Mouse (Mus musculus): ENCODE results near the gene Zpbp2.

Zpbp2 gene

GRCm38 (mm10) chr11:98550975-98551828, at the start of gene Zpbp2:
Gene Zpbp2 (plus strand): TSS chr11:98551097.
- in situ Hi-C loops (cut with MboI; ENCODE audit: low pct_unique_long_range_greater_than_20kb in 1 of 2, low sequenced_read_pairs in 2 of 2, unreplicated experiment in 1 of 2) = no loop called here

- in situ Hi-C loops (cut with MboI; ENCODE audit: low pct_unique_long_range_greater_than_20kb in 1 of 2, low sequenced_read_pairs in 2 of 2, unreplicated experiment in 1 of 2) = no loop called here
Measured at GRCm38 (mm10) chr11:98504926-98505325, 46.0 kb upstream of the Zpbp2 start.

GRCm38 (mm10) chr11:98509434-98509833, 41.5 kb upstream of the Zpbp2 start:
- in situ Hi-C loops (cut with MboI; ENCODE audit: low pct_unique_long_range_greater_than_20kb in 1 of 2, low sequenced_read_pairs in 2 of 2, unreplicated experiment in 1 of 2) = no loop called here

- in situ Hi-C loops (cut with MboI; ENCODE audit: low pct_unique_long_range_greater_than_20kb in 1 of 2, low sequenced_read_pairs in 2 of 2, unreplicated experiment in 1 of 2) = no loop called here
Measured at GRCm38 (mm10) chr11:98510125-98510524, 40.8 kb upstream of the Zpbp2 start.

- in situ Hi-C loops (cut with MboI; ENCODE audit: low pct_unique_long_range_greater_than_20kb in 1 of 2, low sequenced_read_pairs in 2 of 2, unreplicated experiment in 1 of 2) = no loop called here
Measured at GRCm38 (mm10) chr11:98512881-98513280, 38.0 kb upstream of the Zpbp2 start.

GRCm38 (mm10) chr11:98513356-98513936, 37.5 kb upstream of the Zpbp2 start:
- in situ Hi-C loops (cut with MboI; ENCODE audit: low pct_unique_long_range_greater_than_20kb in 1 of 2, low sequenced_read_pairs in 2 of 2, unreplicated experiment in 1 of 2) = no loop called here

- in situ Hi-C loops (cut with MboI; ENCODE audit: low pct_unique_long_range_greater_than_20kb in 1 of 2, low sequenced_read_pairs in 2 of 2, unreplicated experiment in 1 of 2) = no loop called here
Measured at GRCm38 (mm10) chr11:98520468-98520867, 30.4 kb upstream of the Zpbp2 start.

GRCm38 (mm10) chr11:98525140-98525539, 25.8 kb upstream of the Zpbp2 start:
- in situ Hi-C loops (cut with MboI; ENCODE audit: low pct_unique_long_range_greater_than_20kb in 1 of 2, low sequenced_read_pairs in 2 of 2, unreplicated experiment in 1 of 2) = no loop called here

- in situ Hi-C loops (cut with MboI; ENCODE audit: low pct_unique_long_range_greater_than_20kb in 1 of 2, low sequenced_read_pairs in 2 of 2, unreplicated experiment in 1 of 2) = no loop called here
Measured at GRCm38 (mm10) chr11:98526824-98527461, 24.0 kb upstream of the Zpbp2 start.

GRCm38 (mm10) chr11:98537480-98538034, 13.3 kb upstream of the Zpbp2 start:
- in situ Hi-C loops (cut with MboI; ENCODE audit: low pct_unique_long_range_greater_than_20kb in 1 of 2, low sequenced_read_pairs in 2 of 2, unreplicated experiment in 1 of 2) = no loop called here

- in situ Hi-C loops (cut with MboI; ENCODE audit: low pct_unique_long_range_greater_than_20kb in 1 of 2, low sequenced_read_pairs in 2 of 2, unreplicated experiment in 1 of 2) = no loop called here
Measured at GRCm38 (mm10) chr11:98540319-98540718, 10.6 kb upstream of the Zpbp2 start.

- in situ Hi-C loops (cut with MboI; ENCODE audit: low pct_unique_long_range_greater_than_20kb in 1 of 2, low sequenced_read_pairs in 2 of 2, unreplicated experiment in 1 of 2) = no loop called here
Measured at GRCm38 (mm10) chr11:98542553-98542952, 8.3 kb upstream of the Zpbp2 start.

- in situ Hi-C loops (cut with MboI; ENCODE audit: low pct_unique_long_range_greater_than_20kb in 1 of 2, low sequenced_read_pairs in 2 of 2, unreplicated experiment in 1 of 2) = no loop called here
Measured at GRCm38 (mm10) chr11:98543414-98543813, 7.5 kb upstream of the Zpbp2 start.

- in situ Hi-C loops (cut with MboI; ENCODE audit: low pct_unique_long_range_greater_than_20kb in 1 of 2, low sequenced_read_pairs in 2 of 2, unreplicated experiment in 1 of 2) = no loop called here
Measured at GRCm38 (mm10) chr11:98544890-98545677, 5.8 kb upstream of the Zpbp2 start.

GRCm38 (mm10) chr11:98545711-98546231, 5.1 kb upstream of the Zpbp2 start, which contains the start of gene Ikzf3:
Gene Ikzf3 (minus strand): TSS chr11:98546031.
- in situ Hi-C loops (cut with MboI; ENCODE audit: low pct_unique_long_range_greater_than_20kb in 1 of 2, low sequenced_read_pairs in 2 of 2, unreplicated experiment in 1 of 2) = no loop called here

- in situ Hi-C loops (cut with MboI; ENCODE audit: low pct_unique_long_range_greater_than_20kb in 1 of 2, low sequenced_read_pairs in 2 of 2, unreplicated experiment in 1 of 2) = no loop called here
Measured at GRCm38 (mm10) chr11:98546529-98547307, 4.2 kb upstream of the Zpbp2 start.

- in situ Hi-C loops (cut with MboI; ENCODE audit: low pct_unique_long_range_greater_than_20kb in 1 of 2, low sequenced_read_pairs in 2 of 2, unreplicated experiment in 1 of 2) = no loop called here
Measured at GRCm38 (mm10) chr11:98547308-98547693, 3.6 kb upstream of the Zpbp2 start.

GRCm38 (mm10) chr11:98549363-98549762, 1.5 kb upstream of the Zpbp2 start:
- in situ Hi-C loops (cut with MboI; ENCODE audit: low pct_unique_long_range_greater_than_20kb in 1 of 2, low sequenced_read_pairs in 2 of 2, unreplicated experiment in 1 of 2) = no loop called here

Measured in mouse embryonic stem cell (cell line).